7 mouse cellular contexts compared by ENCODE assay signal in the genomic region with DNA sequence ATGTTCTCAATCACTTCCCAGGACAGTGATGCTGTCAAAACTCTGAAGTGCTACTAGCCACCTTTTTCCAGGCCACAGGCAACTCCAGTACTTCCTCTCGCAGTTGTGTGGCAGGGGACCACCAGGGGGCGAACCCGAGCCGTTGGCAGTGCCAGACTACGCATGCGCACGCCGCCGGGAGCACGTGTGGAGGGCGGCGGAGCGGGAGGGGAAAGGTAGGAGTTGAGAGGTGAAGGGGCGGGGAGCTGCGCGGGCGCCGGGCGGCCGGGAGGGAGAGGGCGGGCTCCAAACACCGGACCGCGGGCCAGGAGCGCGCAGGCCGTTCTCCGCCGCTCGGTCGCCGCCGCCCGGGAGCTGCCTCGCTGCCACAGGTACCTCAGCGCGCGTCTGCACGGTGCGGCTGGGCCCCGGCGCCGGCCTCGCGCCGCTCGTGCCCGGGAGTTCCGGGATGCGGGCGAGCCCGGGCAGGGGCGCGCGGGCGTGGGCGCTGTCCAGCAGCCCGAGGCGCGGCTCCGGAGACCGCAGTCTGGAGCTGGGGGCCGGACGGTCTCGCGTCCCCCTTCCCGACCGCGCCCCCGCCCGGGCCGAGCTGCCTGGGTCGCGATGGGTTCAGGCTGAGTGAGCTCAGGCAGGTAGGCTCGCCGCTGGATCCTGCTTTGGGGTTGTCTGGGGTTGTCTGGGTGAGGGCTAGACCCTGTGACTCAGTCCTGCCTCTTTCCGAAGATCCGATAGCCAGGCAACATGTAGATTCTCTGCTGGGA. TPM values are rescaled to one million over a fixed set of nuclear protein-coding genes. Genes with fewer than 3 reads are reported as not detected.
DNase-seq lines count a peak whose midpoint lies in the region; ATAC-seq lines count a peak whose summit lies in the region.

Gene Scap, plus strand, starts transcription at position 154 of the 761 bp plus-strand sequence.

- no peaks in the 10 kb centered on the region for H3K9me3 ChIP-seq in intestine, embryonic 16.5 days (ENCODE audit: control insufficient read depth, low read length)
- H3K9me3 ChIP-seq in midbrain, embryonic 11.5 days (ENCODE audit: control insufficient read depth, low read length): no peaks in the 10 kb centered on the region

- H3K4me1 ChIP-seq in intestine, embryonic 16.5 days (ENCODE audit: control insufficient read depth, insufficient read depth, low read length): peaks cover 12% of the 10 kb centered on the region
- 0 out of 2 replicates have a peak, but pooled peaks cover 2% of the 10 kb centered on the region for H3K4me1 ChIP-seq in midbrain, embryonic 11.5 days (ENCODE audit: control insufficient read depth, insufficient read depth, low read length)

- H3K4me2 ChIP-seq in intestine, embryonic 16.5 days (ENCODE audit: low read depth, low read length): peak within 1 kb of the TSS; percentile 88
- H3K4me2 ChIP-seq in midbrain, embryonic 11.5 days: peak within 1 kb of the TSS; percentile 60

- H3K9ac ChIP-seq in intestine, embryonic 16.5 days (ENCODE audit: low read depth, low read length): peak within 1 kb of the TSS; percentile 74
- peak within 1 kb of the TSS; percentile 79 for H3K9ac ChIP-seq in midbrain, embryonic 11.5 days (ENCODE audit: low read length)

- DNase-seq in adrenal gland, adult 2 months: peak; percentile 97
- peak; percentile 93 for DNase-seq in embryo, embryonic 11.5 days (ENCODE audit: low read depth, low spot score)
- DNase-seq in gastrocnemius, postnatal 4 days (ENCODE audit: low spot score in 2 of 2): peak; percentile 95 to 97
- DNase-seq in left cerebral cortex, postnatal 36 days (ENCODE audit: low spot score in 2 of 2): peak; percentile 97
- peak; percentile 100 for DNase-seq in midbrain, embryonic 11.5 days (ENCODE audit: low spot score, missing footprints)
- peak; percentile 94 for DNase-seq in skeletal muscle tissue, adult 2 months (ENCODE audit: low read depth, low spot score)

- peak within 1 kb of the TSS; percentile 83 for H3K4me3 ChIP-seq in intestine, embryonic 16.5 days (ENCODE audit: low read length)
- peak within 1 kb of the TSS; percentile 92 for H3K4me3 ChIP-seq in midbrain, embryonic 11.5 days (ENCODE audit: low read depth, low read length)

- WGBS in intestine, embryonic 16.5 days: under 1% methylated on average over 69 of the region's 78 CpGs
- under 1% methylated on average over 58 of the region's 78 CpGs for WGBS in midbrain, embryonic 11.5 days

- ATAC-seq in intestine, embryonic 16.5 days: peak; percentile 93
- peak; percentile 90 for ATAC-seq in midbrain, embryonic 11.5 days (ENCODE audit: low FRiP score)

- H3K27ac ChIP-seq in intestine, embryonic 16.5 days (ENCODE audit: low read length): peak within 1 kb of the TSS; percentile 14; the same call in 1 of the 2 replicates
- no peak within 1 kb of the TSS for H3K27ac ChIP-seq in midbrain, embryonic 11.5 days (ENCODE audit: low read depth, low read length)

- intact Hi-C loops in left cerebral cortex, postnatal 36 days (cut with DNase I): no loop called here

- H3K27me3 ChIP-seq in intestine, embryonic 16.5 days (replicated peaks; ENCODE audit: control insufficient read depth, insufficient read depth, low read length): no peaks in the 10 kb centered on the region
- no peaks in the 10 kb centered on the region for H3K27me3 ChIP-seq in midbrain, embryonic 11.5 days (ENCODE audit: control insufficient read depth, insufficient read depth, low read length)

- H3K36me3 ChIP-seq in intestine, embryonic 16.5 days (ENCODE audit: control insufficient read depth, insufficient read depth, low read length): no peaks in the 10 kb centered on the region
- H3K36me3 ChIP-seq in midbrain, embryonic 11.5 days (ENCODE audit: control insufficient read depth, insufficient read depth, low read length): no peaks in the 10 kb centered on the region

RNA-seq across cellular contexts. Expression of gene Scap, which starts in this region (rescaled TPM):
- 100 to 1,000 TPM in 1 of 2 experiments, 10 to 100 TPM in 1; 98.3 to 148 TPM for total RNA-seq in adrenal gland, adult 2 months (2021)
- polyA plus RNA-seq in adrenal gland, adult 2 months (2012; rRNA removed): 99.4 and 112 TPM in 2 replicates
- 10 to 100 TPM; 25.1 to 29.4 TPM for total RNA-seq in gastrocnemius, postnatal 4 days (2021)
- 25.2 and 26.8 TPM in 2 replicates for polyA plus RNA-seq in intestine, embryonic 16.5 days (2015; fragmentation: Nextera tagmentation; extraction: Ambion mirVana)
- 100 to 1,000 TPM in 1 of 2 experiments, 10 to 100 TPM in 1; 97.2 to 100 TPM for total RNA-seq in left cerebral cortex, postnatal 36 days (2021)
- polyA plus RNA-seq in midbrain, embryonic 11.5 days (2014; fragmentation: Nextera tagmentation; extraction: Ambion mirVana): 19.2 and 24.9 TPM in 2 replicates
